Comparison of ENCODE assay signal across 26 mouse cellular contexts in the genomic region with DNA sequence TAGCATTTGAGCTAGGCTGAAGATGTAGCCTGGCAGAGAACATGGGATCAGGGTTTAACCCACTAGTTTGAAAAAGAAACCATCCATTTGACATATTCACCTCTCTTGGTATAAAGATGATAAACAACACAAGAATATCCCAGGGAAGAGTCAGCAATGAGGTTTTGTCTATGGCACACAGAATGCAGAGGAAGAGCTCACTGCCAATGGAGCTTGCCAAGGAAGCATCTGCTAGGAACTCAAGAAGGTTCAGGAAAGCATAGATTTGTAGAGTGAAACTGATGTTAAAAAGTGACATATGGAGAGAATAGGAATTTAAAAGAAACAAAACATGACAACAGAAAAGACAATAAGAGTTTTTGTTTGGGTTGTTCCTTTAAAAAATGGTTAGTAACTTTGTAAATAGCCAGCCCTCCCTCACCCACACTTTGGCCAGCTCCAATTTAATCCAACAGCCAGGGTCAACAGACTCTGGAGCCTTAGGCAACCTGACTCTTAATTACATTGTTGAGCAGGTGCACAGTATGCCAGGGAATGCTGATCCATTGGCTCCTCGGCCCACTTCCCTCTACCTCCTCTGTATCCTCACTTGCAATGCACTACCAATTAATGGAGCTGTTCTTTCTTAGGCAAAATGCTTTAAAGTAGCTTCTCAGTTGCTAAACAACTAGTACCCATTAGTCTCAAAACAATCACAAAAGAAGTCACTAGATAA.
DNase-seq lines count a peak whose midpoint lies in the region; ATAC-seq and TF ChIP-seq lines count a peak whose summit lies in the region.
"Had no signal": no experiment of that assay in that cellular context is flagged by ENCODE, and none has a peak within 500 bp of the region (broad histone marks: within the 10 kb centered on the region; RNA-seq: fewer than 3 reads in every experiment).

No protein-coding gene starts in this region.

- H3K4me1 ChIP-seq in cerebellum, adult 2 months (ENCODE audit: control insufficient read depth, insufficient read depth, low read length): peaks cover 8% of the 10 kb centered on the region
- H3K4me1 ChIP-seq: embryonic facial prominence, embryonic 12.5 days; forebrain, embryonic 15.5 days; midbrain, embryonic 15.5 days had no signal

- DNase-seq in cerebellum, postnatal 4 days (ENCODE audit: low spot score in 2 of 2): no peak
- peak; percentile 81 for DNase-seq in brain, adult 2 months (ENCODE audit: low read depth, low spot score)
- peak; percentile 39 to 68 for DNase-seq in cerebellum, adult 2 months
- peak; percentile 16 to 49 for DNase-seq in cerebellum, postnatal 14 days
- DNase-seq in spleen, postnatal 10 days (ENCODE audit: low spot score in 2 of 2): no peak
- DNase-seq in left cerebral cortex, postnatal 10 days (ENCODE audit: extremely low spot score in 1 of 2, low spot score in 2 of 2): no peak
- DNase-seq: adrenal gland, adult 2 months; adrenal gland, postnatal 36 days; embryo, embryonic 11 days; kidney, adult 8-10 months; kidney, postnatal 4 days; layer of hippocampus, postnatal 36 days; liver; lung, adult 2 months; lung, postnatal 10 days; spleen, adult 18-20 months; thymus, postnatal 4 days had no signal

- peak; percentile 82 for ATAC-seq in cerebellum, adult (ENCODE audit: insufficient number of reproducible peaks, low FRiP score, low TSS enrichment)
- ATAC-seq: activated CD4-positive, CD25-positive, alpha-beta regulatory T cell, adult 4 months; forebrain, embryonic 15.5 days; intestine, embryonic 16.5 days; midbrain, embryonic 15.5 days had no signal

- H3K27ac ChIP-seq in cerebellum, adult 2 months (ENCODE audit: insufficient read depth, low read length): no peak overlapping the region
- H3K27ac ChIP-seq: embryonic facial prominence, embryonic 12.5 days; forebrain, embryonic 15.5 days; kidney, postnatal 0 days; liver, embryonic 14.5 days; midbrain, embryonic 15.5 days had no signal

- TF ChIP-seq POLR2A in cerebellum, adult 2 months (IDR thresholded peaks at IDR 0.05; ENCODE audit: borderline replicate concordance, insufficient read depth, low read length): no peak

- WGBS in cerebellum, adult 2 months: 9% methylated on average over 1 of the region's 1 CpGs

- TF ChIP-seq CTCF in cerebellum, adult 2 months (IDR thresholded peaks at IDR 0.05; ENCODE audit: borderline replicate concordance, insufficient read depth, low read depth, low read length): no peak

- intact Hi-C loops in left cerebral cortex, postnatal 10 days (cut with DNase I): no loop called here

- no peak overlapping the region for H3K4me3 ChIP-seq in cerebellum, adult 2 months (replicated peaks; ENCODE audit: insufficient read depth, low read depth, low read length)
- H3K4me3 ChIP-seq: embryonic facial prominence, embryonic 12.5 days; forebrain, embryonic 15.5 days; midbrain, embryonic 15.5 days had no signal

- no peaks in the 10 kb centered on the region for H3K27me3 ChIP-seq in cerebellum, adult 2 months (ENCODE audit: control insufficient read depth, insufficient read depth, low read length)
- H3K27me3 ChIP-seq: CH12.LX; embryonic facial prominence, embryonic 12.5 days; forebrain, embryonic 15.5 days; midbrain, embryonic 15.5 days had no signal

Comparison
In these comparisons a context has a peak if more than half of its experiments do, and no peak if none do; other contexts are left out.
1. DNase-seq: peak in brain, adult 2 months (single experiment), cerebellum, adult 2 months (2 of 2) and cerebellum, postnatal 14 days (2 of 2); none in cerebellum, postnatal 4 days (0 of 2), spleen, postnatal 10 days (0 of 2) and left cerebral cortex, postnatal 10 days (0 of 2).